Mouse (Mus musculus) myocyte (in vitro differentiated cells): ENCODE measurements around the gene Ccdc43.

Experiments
- CEBPB ChIP-seq: IDR thresholded peaks from 2 replicates; pipeline ENCODE4 v1.6.1; 2011; ENCODE audit warnings: mild to moderate bottlenecking, moderate library complexity; ENCODE audit not compliant: poor library complexity, insufficient read depth, severe bottlenecking
- E2F4 ChIP-seq: IDR thresholded peaks from one replicate; pipeline ENCODE4 v1.6.1; 2011; ENCODE audit warnings: mild to moderate bottlenecking, control low read depth, moderate library complexity; ENCODE audit not compliant: insufficient read depth
- MYOD1 ChIP-seq, 3 experiments: IDR thresholded peaks; one replicate each; pipeline ENCODE4 v1.6.1; 2011; ENCODE audit warnings: control low read depth in 2 of 3, low read depth in 2 of 3, mild to moderate bottlenecking in 2 of 3, moderate library complexity in 1 of 3; ENCODE audit not compliant: insufficient read length in 2 of 3, control insufficient read depth in 1 of 3
- POLR2A ChIP-seq: IDR thresholded peaks from one replicate; pipeline ENCODE4 v1.6.1; 2011; ENCODE audit warnings: low read depth, mild to moderate bottlenecking, control low read depth, moderate library complexity; ENCODE audit not compliant: insufficient read length
- POLR2AphosphoS2 ChIP-seq: IDR thresholded peaks from one replicate; pipeline ENCODE4 v1.6.1; 2011; ENCODE audit warnings: low read depth, control low read depth; ENCODE audit not compliant: insufficient read length
- TCF12 ChIP-seq: IDR thresholded peaks from one replicate; pipeline ENCODE4 v1.6.1; 2011; ENCODE audit warnings: mild to moderate bottlenecking, control low read depth; ENCODE audit not compliant: poor library complexity, insufficient read depth, severe bottlenecking
- USF1 ChIP-seq: IDR thresholded peaks from one replicate; pipeline ENCODE4 v1.6.1; 2011; ENCODE audit warnings: low read depth, mild to moderate bottlenecking, control low read depth, moderate library complexity

DNA sequence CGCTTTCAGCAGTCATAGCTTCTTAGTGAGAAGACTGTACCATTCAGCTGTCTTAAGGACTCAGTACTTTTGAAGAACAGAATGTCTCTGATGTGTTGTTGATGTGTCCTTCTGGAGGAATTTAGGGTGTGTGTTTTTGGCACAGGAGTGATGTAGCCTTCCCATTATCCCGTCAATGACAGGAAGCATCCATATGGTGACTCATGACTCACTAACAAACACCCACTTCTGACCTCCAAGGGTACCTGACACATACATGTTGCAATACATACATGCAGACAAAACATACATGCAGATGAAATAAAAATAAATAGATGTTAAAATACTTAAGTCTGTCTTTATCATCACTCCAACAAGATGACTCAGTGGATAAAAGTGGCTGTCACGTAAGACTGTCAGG lies 32.3 kb upstream of the Ccdc43 start:
- TF ChIP-seq POLR2A (no peak), MYOD1 (IDR thresholded peaks at IDR 0.05; ENCODE audit: control insufficient read depth in 1 of 3, insufficient read length in 2 of 3, low read depth in 2 of 3) (no peak), POLR2AphosphoS2 (no peak), USF1 (no peak), E2F4 (no peak), TCF12 (no peak), CEBPB (no peak)
